Mouse (Mus musculus): Measurements from ENCODE around the gene 9430038I01Rik. TPM values are rescaled to one million over a fixed set of nuclear protein-coding genes. Genes with fewer than 3 reads are reported as not detected.

The 9430038I01Rik gene
- polyA plus RNA-seq, 1 experiment from 2014 or later, result 15.8 TPM

- Histone ChIP-seq H3K4me1 (ENCODE audit: control insufficient read depth, insufficient read depth, low read length) (no peaks in the 10 kb centered on the region), H3K9me3 (ENCODE audit: control insufficient read depth, low read length) (no peaks in the 10 kb centered on the region), H3K27me3 (replicated peaks; ENCODE audit: control insufficient read depth, insufficient read depth, low read length) (no peaks in the 10 kb centered on the region), H3K4me3 (ENCODE audit: low read depth, low read length) (no peak overlapping the region), H3K9ac (ENCODE audit: low read depth, low read length) (no peak overlapping the region), H3K27ac (replicated peaks; ENCODE audit: low read depth, low read length) (no peak overlapping the region), H3K36me3 (ENCODE audit: control insufficient read depth, insufficient read depth, low read length) (0 out of 2 replicates have a peak, but pooled peaks cover 3% of the 10 kb centered on the region), H3K4me2 (ENCODE audit: low read depth, low read length) (no peak overlapping the region)
- 86% methylated on average over 5 of the region's 5 CpGs for WGBS
- ATAC-seq (ENCODE audit: low read depth), result no peak
- no peak for DNase-seq (ENCODE audit: low spot score)
Measured at GRCm38 (mm10) chr7:137387863-137388262, 22.7 kb downstream of the 9430038I01Rik start.

GRCm38 (mm10) chr7:137374996-137375395 is 35.6 kb downstream of the 9430038I01Rik start:
- DNase-seq (ENCODE audit: low spot score) (no peak), ATAC-seq (ENCODE audit: low read depth) (no peak)
- WGBS, result 95% methylated on average over 7 of the region's 7 CpGs

GRCm38 (mm10) chr7:137371770-137372169 is 38.8 kb downstream of the 9430038I01Rik start:
- WGBS, result 52% methylated on average over 4 of the region's 4 CpGs
- Histone ChIP-seq H3K9me3 (ENCODE audit: control insufficient read depth, low read length) (no peaks in the 10 kb centered on the region), H3K4me1 (ENCODE audit: control insufficient read depth, insufficient read depth, low read length) (no peaks in the 10 kb centered on the region), H3K36me3 (ENCODE audit: control insufficient read depth, insufficient read depth, low read length) (peaks cover 3% of the 10 kb centered on the region; the same call in 1 of the 2 replicates), H3K27me3 (replicated peaks; ENCODE audit: control insufficient read depth, insufficient read depth, low read length) (no peaks in the 10 kb centered on the region), H3K27ac (replicated peaks; ENCODE audit: low read depth, low read length) (no peak overlapping the region), H3K4me3 (ENCODE audit: low read depth, low read length) (no peak overlapping the region), H3K9ac (ENCODE audit: low read depth, low read length) (no peak overlapping the region), H3K4me2 (ENCODE audit: low read depth, low read length) (no peak overlapping the region)
- no peak for ATAC-seq (ENCODE audit: low read depth)
- no peak for DNase-seq (ENCODE audit: low spot score)

More at GRCm38 (mm10) chr7:137374996-137375395, 35.6 kb downstream of the 9430038I01Rik start:
- H3K4me3 ChIP-seq (ENCODE audit: low read depth, low read length), result no peak overlapping the region
- H3K9me3 ChIP-seq (ENCODE audit: control insufficient read depth, low read length), result no peaks in the 10 kb centered on the region
- peaks cover 3% of the 10 kb centered on the region; the same call in 1 of the 2 replicates for H3K36me3 ChIP-seq (ENCODE audit: control insufficient read depth, insufficient read depth, low read length)
- H3K4me1 ChIP-seq (ENCODE audit: control insufficient read depth, insufficient read depth, low read length), result no peaks in the 10 kb centered on the region
- H3K4me2 ChIP-seq (ENCODE audit: low read depth, low read length), result no peak overlapping the region
- H3K27ac ChIP-seq (replicated peaks; ENCODE audit: low read depth, low read length), result no peak overlapping the region
- no peak overlapping the region for H3K9ac ChIP-seq (ENCODE audit: low read depth, low read length)
- no peaks in the 10 kb centered on the region for H3K27me3 ChIP-seq (replicated peaks; ENCODE audit: control insufficient read depth, insufficient read depth, low read length)

GRCm38 (mm10) chr7:137370175-137370574 is 40.4 kb downstream of the 9430038I01Rik start:
- DNase-seq (ENCODE audit: low spot score), result no peak
- Histone ChIP-seq H3K4me2 (ENCODE audit: low read depth, low read length) (no peak overlapping the region), H3K27ac (replicated peaks; ENCODE audit: low read depth, low read length) (no peak overlapping the region), H3K36me3 (ENCODE audit: control insufficient read depth, insufficient read depth, low read length) (no peaks in the 10 kb centered on the region), H3K9ac (ENCODE audit: low read depth, low read length) (no peak overlapping the region), H3K9me3 (ENCODE audit: control insufficient read depth, low read length) (no peaks in the 10 kb centered on the region), H3K4me1 (ENCODE audit: control insufficient read depth, insufficient read depth, low read length) (no peaks in the 10 kb centered on the region), H3K27me3 (replicated peaks; ENCODE audit: control insufficient read depth, insufficient read depth, low read length) (no peaks in the 10 kb centered on the region), H3K4me3 (ENCODE audit: low read depth, low read length) (no peak overlapping the region)
- ATAC-seq (ENCODE audit: low read depth), result no peak
- 30% methylated on average over 2 of the region's 2 CpGs for WGBS

- Histone ChIP-seq H3K27ac (replicated peaks; ENCODE audit: low read depth, low read length) (no peak overlapping the region), H3K9me3 (ENCODE audit: control insufficient read depth, low read length) (no peaks in the 10 kb centered on the region), H3K36me3 (ENCODE audit: control insufficient read depth, insufficient read depth, low read length) (no peaks in the 10 kb centered on the region), H3K4me1 (ENCODE audit: control insufficient read depth, insufficient read depth, low read length) (no peaks in the 10 kb centered on the region), H3K9ac (ENCODE audit: low read depth, low read length) (no peak overlapping the region), H3K4me2 (ENCODE audit: low read depth, low read length) (no peak overlapping the region), H3K4me3 (ENCODE audit: low read depth, low read length) (no peak overlapping the region), H3K27me3 (replicated peaks; ENCODE audit: control insufficient read depth, insufficient read depth, low read length) (no peaks in the 10 kb centered on the region)
- ATAC-seq (ENCODE audit: low read depth), result no peak
- 77% methylated on average over 4 of the region's 4 CpGs for WGBS
- DNase-seq (ENCODE audit: low spot score), result no peak
Measured at GRCm38 (mm10) chr7:137366736-137367135, 43.8 kb downstream of the 9430038I01Rik start.

- DNase-seq (ENCODE audit: low spot score) (no peak), ATAC-seq (ENCODE audit: low read depth) (no peak)
- Histone ChIP-seq H3K27me3 (replicated peaks; ENCODE audit: control insufficient read depth, insufficient read depth, low read length) (no peaks in the 10 kb centered on the region), H3K9ac (ENCODE audit: low read depth, low read length) (no peak overlapping the region), H3K4me3 (ENCODE audit: low read depth, low read length) (no peak overlapping the region), H3K4me1 (ENCODE audit: control insufficient read depth, insufficient read depth, low read length) (no peaks in the 10 kb centered on the region), H3K9me3 (ENCODE audit: control insufficient read depth, low read length) (no peaks in the 10 kb centered on the region), H3K4me2 (ENCODE audit: low read depth, low read length) (no peak overlapping the region), H3K27ac (replicated peaks; ENCODE audit: low read depth, low read length) (no peak overlapping the region), H3K36me3 (ENCODE audit: control insufficient read depth, insufficient read depth, low read length) (no peaks in the 10 kb centered on the region)
- WGBS, result 87% methylated on average over 8 of the region's 8 CpGs
Measured at GRCm38 (mm10) chr7:137365056-137365455, 45.5 kb downstream of the 9430038I01Rik start.

GRCm38 (mm10) chr7:137364571-137364970 is 46.0 kb downstream of the 9430038I01Rik start:
- no peak for ATAC-seq (ENCODE audit: low read depth)

GRCm38 (mm10) chr7:137346860-137347259 is 63.7 kb downstream of the 9430038I01Rik start:
- peak; percentile 50 for DNase-seq (ENCODE audit: low spot score)
- Histone ChIP-seq H3K4me1 (ENCODE audit: control insufficient read depth, insufficient read depth, low read length) (no peaks in the 10 kb centered on the region; the same call in 1 of the 2 replicates), H3K4me2 (ENCODE audit: low read depth, low read length) (no peak overlapping the region), H3K27me3 (replicated peaks; ENCODE audit: control insufficient read depth, insufficient read depth, low read length) (no peaks in the 10 kb centered on the region), H3K9ac (ENCODE audit: low read depth, low read length) (no peak overlapping the region), H3K36me3 (ENCODE audit: control insufficient read depth, insufficient read depth, low read length) (no peaks in the 10 kb centered on the region), H3K27ac (replicated peaks; ENCODE audit: low read depth, low read length) (no peak overlapping the region), H3K9me3 (ENCODE audit: control insufficient read depth, low read length) (no peaks in the 10 kb centered on the region), H3K4me3 (ENCODE audit: low read depth, low read length) (no peak overlapping the region)
- 59% methylated on average over 7 of the region's 7 CpGs for WGBS
- no peak for ATAC-seq (ENCODE audit: low read depth)

More at GRCm38 (mm10) chr7:137364571-137364970, 46.0 kb downstream of the 9430038I01Rik start:
- Histone ChIP-seq H3K9ac (ENCODE audit: low read depth, low read length) (no peak overlapping the region), H3K27me3 (replicated peaks; ENCODE audit: control insufficient read depth, insufficient read depth, low read length) (no peaks in the 10 kb centered on the region), H3K27ac (replicated peaks; ENCODE audit: low read depth, low read length) (no peak overlapping the region), H3K36me3 (ENCODE audit: control insufficient read depth, insufficient read depth, low read length) (no peaks in the 10 kb centered on the region), H3K4me1 (ENCODE audit: control insufficient read depth, insufficient read depth, low read length) (no peaks in the 10 kb centered on the region), H3K4me2 (ENCODE audit: low read depth, low read length) (no peak overlapping the region), H3K4me3 (ENCODE audit: low read depth, low read length) (no peak overlapping the region), H3K9me3 (ENCODE audit: control insufficient read depth, low read length) (no peaks in the 10 kb centered on the region)
- 62% methylated on average over 7 of the region's 7 CpGs for WGBS
- DNase-seq (ENCODE audit: low spot score), result no peak

- 48% methylated on average over 10 of the region's 10 CpGs for WGBS
- Histone ChIP-seq H3K4me2 (ENCODE audit: low read depth, low read length) (no peak overlapping the region), H3K36me3 (ENCODE audit: control insufficient read depth, insufficient read depth, low read length) (no peaks in the 10 kb centered on the region), H3K27ac (replicated peaks; ENCODE audit: low read depth, low read length) (no peak overlapping the region), H3K9ac (ENCODE audit: low read depth, low read length) (no peak overlapping the region), H3K4me3 (ENCODE audit: low read depth, low read length) (no peak overlapping the region), H3K4me1 (ENCODE audit: control insufficient read depth, insufficient read depth, low read length) (no peaks in the 10 kb centered on the region; the same call in 1 of the 2 replicates), H3K27me3 (replicated peaks; ENCODE audit: control insufficient read depth, insufficient read depth, low read length) (0 out of 2 replicates have a peak, but pooled peaks cover 2% of the 10 kb centered on the region), H3K9me3 (ENCODE audit: control insufficient read depth, low read length) (no peaks in the 10 kb centered on the region)
- peak; percentile 83; the same call in 1 of the 2 replicates for ATAC-seq (ENCODE audit: low read depth)
- DNase-seq (ENCODE audit: low spot score), result peak; percentile 83
Measured at GRCm38 (mm10) chr7:137346068-137346467, 64.5 kb downstream of the 9430038I01Rik start.

Measured in embryonic facial prominence, embryonic 14.5 days (tissue).